Mouse (Mus musculus) CH12.LX (cell line): ENCODE data around the gene Fbxo42. TPM values are rescaled to one million over a fixed set of nuclear protein-coding genes. Genes with fewer than 3 reads are reported as not detected.

ENCODE experiments used
- DNase-seq: peaks from one replicate; pipeline ENCODE4 v3.0.0-alpha.2; 2013; ENCODE audit errors: extremely low read depth
- H3K27ac ChIP-seq: 2 replicates; pipeline ENCODE4 v1.5.1; 2012; ENCODE audit warnings: low read depth, mild to moderate bottlenecking, control low read depth, moderate library complexity; ENCODE audit not compliant: insufficient read depth
- H3K27me3 ChIP-seq: replicated peaks from 2 replicates; pipeline ENCODE3; 2012; ENCODE audit warnings: inconsistent platforms
- H3K36me3 ChIP-seq, 2 experiments: replicated peaks in 1 of 2; 2 replicates each; pipeline versions ENCODE3 to v1.6.1; 2012; ENCODE audit warnings: inconsistent platforms in 1 of 2, low read length in 1 of 2, mild to moderate bottlenecking in 1 of 2, mixed read lengths in 1 of 2, moderate library complexity in 1 of 2; ENCODE audit not compliant: control insufficient read depth in 1 of 2, insufficient read depth in 1 of 2
- H3K4me1 ChIP-seq, 2 experiments: 2 replicates each; pipeline ENCODE4 v1.6.1; 2012; ENCODE audit warnings: inconsistent platforms in 1 of 2, moderate library complexity in 1 of 2; ENCODE audit not compliant: insufficient read depth in 2 of 2, control insufficient read depth in 1 of 2
- H3K4me2 ChIP-seq: 2 replicates; pipeline ENCODE4 v1.6.1; 2012; ENCODE audit warnings: low read depth, mild to moderate bottlenecking, control low read depth; ENCODE audit not compliant: poor library complexity, insufficient read depth, severe bottlenecking
- H3K4me3 ChIP-seq, 3 experiments: fragments of 150-350 bp in 1 of 3; sonication (generic) in 1 of 3; replicated peaks in 1 of 3; 2 replicates each; pipeline versions ENCODE3 to v1.5.1; 2011 to 2012; ENCODE audit warnings: low read depth in 2 of 3, low read length in 2 of 3, mild to moderate bottlenecking in 2 of 3, moderate library complexity in 2 of 3, control low read depth in 1 of 3, improper control_type of control experiment in 1 of 3, inconsistent platforms in 1 of 3, mixed read lengths in 1 of 3; ENCODE audit not compliant: poor library complexity in 1 of 3
- H3K79me2 ChIP-seq: replicated peaks from 2 replicates; pipeline ENCODE4 v1.6.1; 2012; ENCODE audit warnings: mild to moderate bottlenecking, moderate library complexity; ENCODE audit not compliant: control insufficient read depth, poor library complexity, insufficient read depth, severe bottlenecking; ENCODE audit errors: extremely low read depth
- H3K9ac ChIP-seq: 2 replicates; pipeline ENCODE4 v1.6.1; 2012; ENCODE audit warnings: low read depth, mild to moderate bottlenecking, control low read depth, moderate library complexity; ENCODE audit not compliant: insufficient read depth
- H3K9me3 ChIP-seq: replicated peaks from 2 replicates; pipeline ENCODE3; 2012; ENCODE audit warnings: low read length, inconsistent platforms, mixed read lengths
- BHLHE40 ChIP-seq: IDR thresholded peaks from 2 replicates; pipeline ENCODE4 v1.6.1; 2011; ENCODE audit warnings: mild to moderate bottlenecking, low read depth, low read length, improper control_type of control experiment
- CHD2 ChIP-seq: IDR thresholded peaks from 2 replicates; pipeline ENCODE4 v1.6.1; 2011; ENCODE audit warnings: low read length, improper control_type of control experiment
- CTCF ChIP-seq, 2 experiments: IDR thresholded peaks in 1 of 2; conservative IDR thresholded peaks in 1 of 2; 2 replicates each; pipeline ENCODE4 v1.5.1; 2011 to 2012; ENCODE audit warnings: low read depth in 2 of 2, low read length in 2 of 2, improper control_type of control experiment in 1 of 2, inconsistent platforms in 1 of 2, mild to moderate bottlenecking in 1 of 2, moderate library complexity in 1 of 2
- E2F4 ChIP-seq: IDR thresholded peaks from 2 replicates; pipeline ENCODE4 v1.6.1; 2011; ENCODE audit warnings: low read depth, low read length, improper control_type of control experiment; ENCODE audit not compliant: insufficient replicate concordance
- EP300 ChIP-seq: IDR thresholded peaks from 2 replicates; pipeline ENCODE4 v1.6.1; 2011; ENCODE audit warnings: low read length, improper control_type of control experiment
- ETS1 ChIP-seq: conservative IDR thresholded peaks from 2 replicates; pipeline ENCODE4 v1.6.1; 2012; ENCODE audit warnings: low read depth, mild to moderate bottlenecking, inconsistent platforms, low read length, improper control_type of control experiment, moderate library complexity
- GABPA ChIP-seq: IDR thresholded peaks from 2 replicates; pipeline ENCODE4 v1.6.1; 2012; ENCODE audit warnings: low read depth, low read length, improper control_type of control experiment, inconsistent platforms; ENCODE audit not compliant: insufficient replicate concordance
- HCFC1 ChIP-seq: IDR thresholded peaks from 2 replicates; pipeline ENCODE4 v1.6.1; 2012; ENCODE audit warnings: low read depth, mild to moderate bottlenecking, inconsistent platforms, low read length, improper control_type of control experiment
- IRF4 ChIP-seq: IDR thresholded peaks from 2 replicates; pipeline ENCODE4 v1.6.1; 2014; ENCODE audit warnings: low read depth, mild to moderate bottlenecking, inconsistent platforms, low read length, improper control_type of control experiment
- JUN ChIP-seq: IDR thresholded peaks from 2 replicates; pipeline ENCODE4 v1.6.1; 2011; ENCODE audit warnings: low read depth, mild to moderate bottlenecking, low read length, improper control_type of control experiment, moderate library complexity; ENCODE audit not compliant: insufficient read depth
- KAT2A ChIP-seq: IDR thresholded peaks from 2 replicates; pipeline ENCODE4 v1.6.1; 2012; ENCODE audit warnings: low read length, improper control_type of control experiment, inconsistent platforms; ENCODE audit not compliant: insufficient replicate concordance
- MAFK ChIP-seq: IDR thresholded peaks from 2 replicates; pipeline ENCODE4 v1.6.1; 2011; ENCODE audit warnings: low read length, improper control_type of control experiment; ENCODE audit not compliant: insufficient replicate concordance
- MAZ ChIP-seq: IDR thresholded peaks from 2 replicates; pipeline ENCODE4 v1.6.1; 2012; ENCODE audit warnings: low read depth, mild to moderate bottlenecking, inconsistent platforms, low read length, improper control_type of control experiment, moderate library complexity
- MEF2A ChIP-seq: IDR thresholded peaks from 2 replicates; pipeline ENCODE4 v1.6.1; 2014; ENCODE audit warnings: low read depth, mild to moderate bottlenecking, inconsistent platforms, low read length, improper control_type of control experiment, borderline replicate concordance
- MXI1 ChIP-seq: IDR thresholded peaks from 2 replicates; pipeline ENCODE4 v1.6.1; 2011; ENCODE audit warnings: mild to moderate bottlenecking, low read depth, low read length, improper control_type of control experiment
- MYC ChIP-seq: IDR thresholded peaks from 2 replicates; pipeline ENCODE4 v1.6.1; 2011; ENCODE audit warnings: low read depth, mild to moderate bottlenecking, improper control_type of control experiment, low read length
- NELFE ChIP-seq: IDR thresholded peaks from 2 replicates; pipeline ENCODE4 v1.6.1; 2011; ENCODE audit warnings: low read depth, low read length, improper control_type of control experiment
- NRF1 ChIP-seq: IDR thresholded peaks from 2 replicates; pipeline ENCODE4 v1.6.1; 2014; ENCODE audit warnings: low read depth, mild to moderate bottlenecking, inconsistent platforms, low read length, improper control_type of control experiment, moderate library complexity
- PAX5 ChIP-seq: IDR thresholded peaks from 2 replicates; pipeline ENCODE4 v1.6.1; 2012; ENCODE audit warnings: low read length, inconsistent platforms, mixed read lengths
- POLR2A ChIP-seq: IDR thresholded peaks from 2 replicates; pipeline ENCODE4 v1.6.1; 2011; ENCODE audit warnings: low read depth, mild to moderate bottlenecking, improper control_type of control experiment, low read length
- RAD21 ChIP-seq: IDR thresholded peaks from 2 replicates; pipeline ENCODE4 v1.6.1; 2011; ENCODE audit warnings: low read depth, mild to moderate bottlenecking, low read length, improper control_type of control experiment, moderate library complexity
- RCOR1 ChIP-seq: conservative IDR thresholded peaks from 2 replicates; pipeline ENCODE4 v1.6.1; 2012; ENCODE audit warnings: low read depth, mild to moderate bottlenecking, inconsistent platforms, low read length, improper control_type of control experiment
- SIN3A ChIP-seq: IDR thresholded peaks from 2 replicates; pipeline ENCODE4 v1.6.1; 2012; ENCODE audit warnings: low read length, improper control_type of control experiment, inconsistent platforms
- SMC3 ChIP-seq: IDR thresholded peaks from 2 replicates; pipeline ENCODE4 v1.6.1; 2011; ENCODE audit warnings: low read depth, low read length, improper control_type of control experiment
- TBP ChIP-seq: conservative IDR thresholded peaks from 2 replicates; pipeline ENCODE4 v1.6.1; 2011; ENCODE audit warnings: low read depth, low read length, improper control_type of control experiment
- UBTF ChIP-seq: IDR thresholded peaks from 2 replicates; pipeline ENCODE4 v1.6.1; 2012; ENCODE audit warnings: low read depth, mild to moderate bottlenecking, inconsistent platforms, low read length, improper control_type of control experiment, moderate library complexity
- USF2 ChIP-seq: conservative IDR thresholded peaks from 2 replicates; pipeline ENCODE4 v1.6.1; 2011; ENCODE audit warnings: low read depth, low read length, improper control_type of control experiment
- ZKSCAN1 ChIP-seq: IDR thresholded peaks from 2 replicates; pipeline ENCODE4 v1.6.1; 2012; ENCODE audit warnings: low read depth, inconsistent platforms, low read length, improper control_type of control experiment, borderline replicate concordance
- ZMIZ1 ChIP-seq: IDR thresholded peaks from 2 replicates; pipeline ENCODE4 v1.6.1; 2012; ENCODE audit warnings: low read depth, mild to moderate bottlenecking, inconsistent platforms, low read length, improper control_type of control experiment
- dilution Hi-C: fragments of 300-500 bp; cut with MboI; formaldehyde crosslinking; loops from 2 replicates; pipeline ENCODE4 v1.14.3; 2020; ENCODE audit warnings: low sequenced_read_pairs; ENCODE audit not compliant: extremely low pct_unique_long_range_greater_than_20kb, extremely low pct_ligation_motif_present
- in situ Hi-C: fragments of 300-500 bp; cut with MboI; formaldehyde crosslinking; loops from 3 replicates; pipeline ENCODE4 v1.14.3; 2019; ENCODE audit warnings: low sequenced_read_pairs, low pct_ligation_motif_present, low pct_unique_long_range_greater_than_20kb, mixed read lengths
- polyA plus RNA-seq: library from polyadenylated mRNA; unstranded; fragments of >175 nt; gene quantifications from 2 replicates; pipeline ENCODE4 v1.2.1, GENCODE M21; 2012; ENCODE audit warnings: low read depth; ENCODE audit not compliant: insufficient read length
- total RNA-seq, 2 experiments: library from RNA; depleted of rRNA; stranded (reverse); fragments of 300-350 nt in 1 of 2; fragments of >200 nt in 1 of 2; gene quantifications; 2 replicates each; pipeline ENCODE4 v1.2.3; 2012 to 2014

The Fbxo42 gene
- total and polyA plus RNA-seq, 3 experiments: 9.8 to 16.5 (median 14.4) TPM

- in situ Hi-C loops (no loop called here), dilution Hi-C loops (no loop called here)
- peaks cover 48 to 91% of the 10 kb centered on the region in 2 experiments for H3K36me3 ChIP-seq
Observed at GRCm38 (mm10) chr4:141123065-141123464, 24.6 kb upstream of the Fbxo42 start.

GRCm38 (mm10) chr4:141129190-141129710 is 18.5 kb upstream of the Fbxo42 start:
- Histone ChIP-seq H3K36me3 (peaks cover 22 to 76% of the 10 kb centered on the region in 2 experiments), H3K79me2 (peaks cover 93% of the 10 kb centered on the region), H3K4me1 (peaks cover 13 to 57% of the 10 kb centered on the region in 2 experiments), H3K27ac (no peak overlapping the region), H3K9ac (no peak overlapping the region), H3K4me2 (no peak overlapping the region), H3K27me3 (no peaks in the 10 kb centered on the region), H3K4me3 (no peak overlapping the region), H3K9me3 (no peaks in the 10 kb centered on the region)
- TF ChIP-seq MAFK: no peak
- TF ChIP-seq JUN: no peak
- TF ChIP-seq MXI1: no peak
- TF ChIP-seq SIN3A: no peak
- no peak for TF ChIP-seq EP300
- no peak for TF ChIP-seq E2F4
- TF ChIP-seq IRF4: no peak
- no peak for TF ChIP-seq GABPA
- TF ChIP-seq MAZ: no peak
- TF ChIP-seq NRF1: no peak
- no peak for TF ChIP-seq PAX5
- TF ChIP-seq ZKSCAN1: no peak
- no peak for TF ChIP-seq MEF2A
- no peak for TF ChIP-seq USF2
- no peak for DNase-seq
- in situ Hi-C loops: no loop called here
- dilution Hi-C loops: no loop called here

More at GRCm38 (mm10) chr4:141123065-141123464, 24.6 kb upstream of the Fbxo42 start:
- Histone ChIP-seq H3K27me3 (no peaks in the 10 kb centered on the region), H3K27ac (no peak overlapping the region), H3K4me1 (peaks cover 2 to 45% of the 10 kb centered on the region in 2 experiments; a peak in 3 of 4 replicates), H3K9me3 (no peaks in the 10 kb centered on the region), H3K4me2 (no peak overlapping the region), H3K4me3 (no peak overlapping the region), H3K9ac (no peak overlapping the region), H3K79me2 (peaks cover 99% of the 10 kb centered on the region)
- DNase-seq: no peak
- TF ChIP-seq MYC (no peak), UBTF (no peak), RCOR1 (no peak), HCFC1 (no peak), SMC3 (no peak), RAD21 (no peak), BHLHE40 (no peak), KAT2A (no peak), MAZ (no peak), IRF4 (no peak), TBP (no peak), CTCF (conservative IDR thresholded peaks at IDR 0.05 in 1 of 2, IDR thresholded peaks at IDR 0.05 in 1 of 2; ENCODE audit: low read depth in 2 of 2, low read length in 2 of 2) (no peak), ETS1 (no peak), NELFE (no peak), POLR2A (no peak), JUN (no peak), ZMIZ1 (no peak), MAFK (no peak), CHD2 (no peak), MEF2A (no peak)
